Mouse (Mus musculus): Measurements from ENCODE around the gene Prkaa1. TPM values are rescaled to one million over a fixed set of nuclear protein-coding genes. Genes with fewer than 3 reads are reported as not detected.

Gene Prkaa1
- 15.2 and 16.8 TPM in 2 replicates for polyA plus RNA-seq (2015; fragmentation: Nextera tagmentation; extraction: Ambion mirVana)

DNA sequence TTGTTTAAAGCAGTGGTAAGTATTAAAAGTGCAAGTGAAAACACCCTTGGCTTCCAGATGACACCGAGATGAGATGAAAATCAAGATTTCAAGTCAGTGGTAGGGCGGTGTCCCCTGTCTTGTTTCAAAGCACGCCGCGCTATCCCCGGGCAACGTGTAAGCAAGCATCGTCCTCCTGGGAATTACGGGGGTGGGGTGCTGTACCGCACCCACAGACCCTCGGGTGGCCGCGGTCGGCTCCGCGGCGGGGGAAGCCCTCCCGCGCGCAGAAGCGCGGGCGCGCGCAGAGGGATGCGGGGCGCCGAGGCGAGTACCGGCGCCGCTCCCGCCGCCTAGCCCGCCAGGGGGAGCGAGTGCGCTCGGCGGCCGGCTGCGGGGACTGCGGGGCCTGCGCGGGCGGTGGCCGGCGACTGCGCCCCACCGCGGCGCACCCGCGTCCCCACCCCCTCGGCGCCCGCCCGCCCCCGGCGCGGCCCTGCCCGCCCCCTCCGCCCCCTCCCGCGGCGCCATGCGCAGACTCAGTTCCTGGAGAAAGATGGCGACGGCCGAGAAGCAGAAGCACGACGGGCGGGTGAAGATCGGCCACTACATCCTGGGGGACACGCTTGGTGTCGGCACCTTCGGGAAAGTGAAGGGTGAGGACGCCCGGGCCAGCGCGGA lies at the start of gene Prkaa1:
Gene Prkaa1, plus strand, starts transcription at position 501 of the 660 bp plus-strand sequence.
- Histone ChIP-seq H3K27ac (peak within 1 kb of the TSS; percentile 85), H3K27me3 (no peaks in the 10 kb centered on the region), H3K9me3 (no peaks in the 10 kb centered on the region), H3K4me1 (peaks cover 21% of the 10 kb centered on the region), H3K9ac (peak within 1 kb of the TSS; percentile 89), H3K36me3 (no peaks in the 10 kb centered on the region; the same call in 1 of the 2 replicates), H3K4me2 (replicated peaks) (peak within 1 kb of the TSS; percentile 76), H3K4me3 (peak within 1 kb of the TSS; percentile 85)
- ATAC-seq (ENCODE audit: low FRiP score, low read depth), result peak; percentile 92
- under 1% methylated on average over 51 of the region's 80 CpGs for WGBS

GRCm38 (mm10) chr15:5095534-5096301 lies 47.9 kb upstream of the Prkaa1 start:
- H3K4me3 ChIP-seq, result no peak overlapping the region
- H3K27me3 ChIP-seq, result no peaks in the 10 kb centered on the region
- H3K9me3 ChIP-seq, result no peaks in the 10 kb centered on the region
- H3K36me3 ChIP-seq, result no peaks in the 10 kb centered on the region
- no peak overlapping the region for H3K27ac ChIP-seq
- H3K4me2 ChIP-seq (replicated peaks), result no peak overlapping the region
- H3K4me1 ChIP-seq, result no peaks in the 10 kb centered on the region
- ATAC-seq (ENCODE audit: low FRiP score, low read depth), result no peak
- H3K9ac ChIP-seq, result no peak overlapping the region
- 72% methylated on average over 11 of the region's 11 CpGs for WGBS

DNA sequence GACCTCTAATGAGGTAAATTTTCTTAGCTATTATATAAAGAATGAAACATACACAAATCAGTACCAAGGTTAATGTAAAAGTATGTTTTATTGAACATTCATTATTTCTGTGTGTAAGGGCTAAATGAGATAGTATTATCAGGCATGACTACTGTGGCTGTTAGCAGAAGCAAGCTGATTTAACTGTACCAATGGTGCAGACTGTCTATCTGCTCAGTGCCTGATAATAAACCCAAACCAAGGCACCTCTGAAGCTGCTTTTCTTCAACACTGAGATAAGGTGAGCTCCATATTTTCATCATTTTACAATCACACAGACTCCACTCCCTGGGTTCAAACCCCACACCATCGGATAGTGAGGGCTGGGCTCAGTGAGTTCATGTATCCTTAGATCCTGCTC lies 46.3 kb upstream of the Prkaa1 start:
- no peak overlapping the region for H3K4me3 ChIP-seq
- H3K4me2 ChIP-seq (replicated peaks), result no peak overlapping the region
- H3K27me3 ChIP-seq, result no peaks in the 10 kb centered on the region
- H3K36me3 ChIP-seq, result no peaks in the 10 kb centered on the region
- no peak overlapping the region for H3K27ac ChIP-seq
- H3K4me1 ChIP-seq, result no peaks in the 10 kb centered on the region
- ATAC-seq (ENCODE audit: low FRiP score, low read depth), result no peak
- WGBS, result 94% methylated on average over 1 of the region's 1 CpGs
- no peaks in the 10 kb centered on the region for H3K9me3 ChIP-seq
- H3K9ac ChIP-seq, result no peak overlapping the region

- ATAC-seq (ENCODE audit: low FRiP score, low read depth), result no peak
- no peaks in the 10 kb centered on the region for H3K27me3 ChIP-seq
These were observed 41.3 kb upstream of the Prkaa1 start for GRCm38 (mm10) chr15:5102312-5102711.

DNA sequence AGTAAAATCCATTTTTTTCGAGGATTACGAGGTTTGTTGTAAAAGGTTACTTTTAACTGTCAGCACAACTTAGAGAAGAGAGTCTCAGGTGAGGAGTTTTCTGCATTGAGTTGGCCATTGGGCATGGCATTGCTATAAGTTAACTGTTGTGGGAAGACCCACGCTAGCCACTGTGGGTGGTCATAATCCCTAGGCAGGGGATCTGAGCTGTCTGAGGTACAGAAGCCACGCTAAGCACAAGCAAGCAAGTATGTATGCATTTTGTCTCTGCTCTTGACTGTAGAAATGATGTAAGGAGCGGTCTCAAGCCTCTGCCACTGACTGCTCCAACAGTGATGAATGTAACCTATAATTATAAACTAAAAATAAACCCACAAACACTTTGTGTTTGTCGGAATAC lies 37.8 kb upstream of the Prkaa1 start:
- no peaks in the 10 kb centered on the region for H3K4me1 ChIP-seq
- no peaks in the 10 kb centered on the region for H3K27me3 ChIP-seq
- H3K27ac ChIP-seq, result no peak overlapping the region
- no peak for ATAC-seq (ENCODE audit: low FRiP score, low read depth)
- no peaks in the 10 kb centered on the region for H3K36me3 ChIP-seq
- no peak overlapping the region for H3K9ac ChIP-seq
- H3K4me3 ChIP-seq, result no peak overlapping the region
- no peak overlapping the region for H3K4me2 ChIP-seq (replicated peaks)
- 79% methylated on average over 6 of the region's 6 CpGs for WGBS
- no peaks in the 10 kb centered on the region for H3K9me3 ChIP-seq

More at GRCm38 (mm10) chr15:5102312-5102711, 41.3 kb upstream of the Prkaa1 start:
- Histone ChIP-seq H3K27ac (no peak overlapping the region), H3K9ac (no peak overlapping the region), H3K36me3 (no peaks in the 10 kb centered on the region), H3K9me3 (no peaks in the 10 kb centered on the region), H3K4me2 (replicated peaks) (no peak overlapping the region), H3K4me3 (no peak overlapping the region), H3K4me1 (no peaks in the 10 kb centered on the region)
- WGBS, result 91% methylated on average over 4 of the region's 4 CpGs

DNA sequence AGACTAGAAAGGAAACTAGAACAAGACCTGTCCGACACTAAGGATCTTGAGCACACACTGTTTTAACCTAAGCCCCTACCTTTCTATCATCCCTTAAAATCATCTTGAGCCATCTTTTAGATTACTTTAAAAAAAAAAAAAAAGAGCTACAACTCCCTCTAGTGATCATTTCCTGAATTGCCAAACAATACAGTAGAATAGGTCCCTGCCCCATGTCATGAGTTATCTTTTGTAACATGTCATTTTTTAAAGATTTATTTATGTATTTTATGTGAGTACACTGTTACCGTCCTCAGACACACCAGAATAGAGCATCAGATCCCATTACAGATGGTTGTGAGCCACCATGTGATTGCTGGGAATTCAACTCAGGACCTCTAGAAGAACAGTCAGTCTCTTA lies 37.4 kb upstream of the Prkaa1 start:
- Histone ChIP-seq H3K4me1 (no peaks in the 10 kb centered on the region), H3K4me2 (replicated peaks) (no peak overlapping the region), H3K9ac (no peak overlapping the region), H3K4me3 (no peak overlapping the region), H3K9me3 (no peaks in the 10 kb centered on the region), H3K27me3 (no peaks in the 10 kb centered on the region), H3K36me3 (no peaks in the 10 kb centered on the region), H3K27ac (no peak overlapping the region)
- WGBS, result 46% methylated on average over 2 of the region's 2 CpGs
- ATAC-seq (ENCODE audit: low FRiP score, low read depth), result no peak

DNA sequence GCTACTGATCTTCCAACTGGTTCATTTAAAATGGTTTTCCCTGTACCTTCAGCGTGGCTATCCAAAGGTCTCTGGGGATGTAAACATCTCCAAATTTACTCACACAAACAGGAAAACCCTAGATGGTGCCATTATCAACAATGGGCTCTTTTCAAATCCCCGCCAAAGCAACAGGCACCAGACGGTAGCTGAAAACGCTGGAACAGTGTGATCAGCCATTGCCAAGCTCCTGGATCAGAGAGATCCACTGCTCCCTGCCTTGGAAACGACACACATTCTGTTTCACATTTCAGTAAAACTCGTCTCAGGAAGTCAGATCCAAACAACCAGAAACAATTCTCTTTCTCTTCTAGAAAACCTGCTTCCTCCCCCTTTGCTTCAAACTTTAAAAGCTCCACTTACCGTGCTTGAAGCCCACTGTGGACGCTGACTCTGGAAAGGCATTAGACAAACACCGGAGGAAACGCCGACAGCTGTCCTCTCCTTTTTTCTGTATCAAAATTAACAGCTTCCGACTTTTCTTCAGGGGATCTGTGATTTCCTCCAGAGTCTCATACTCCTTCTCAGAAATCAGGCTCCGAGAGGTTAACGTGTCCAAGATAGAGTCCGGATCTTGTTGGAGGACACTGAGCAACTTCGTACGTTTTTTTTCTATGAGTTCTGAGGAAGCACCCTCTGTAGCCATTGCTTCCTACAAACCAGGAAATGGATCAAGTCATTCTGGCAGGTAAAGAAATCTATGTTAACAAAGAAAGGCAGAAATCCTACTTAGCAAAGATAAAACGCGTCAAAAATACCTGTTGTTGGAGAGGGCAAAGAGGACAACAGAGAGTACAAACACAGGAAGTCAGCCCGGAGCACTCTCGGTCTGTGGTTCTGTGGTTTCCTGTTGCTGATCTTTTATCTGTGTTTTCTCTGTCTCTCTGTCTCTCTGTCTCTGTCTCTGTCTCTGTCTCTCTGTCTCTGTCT lies 35.7 kb upstream of the Prkaa1 start, which contains the start of gene Card6:
Gene Card6, minus strand, starts transcription at position 854 of the 969 bp plus-strand sequence.
- 68% methylated on average over 21 of the region's 21 CpGs for WGBS
- ATAC-seq (ENCODE audit: low FRiP score, low read depth), result no peak
- Histone ChIP-seq H3K9me3 (no peaks in the 10 kb centered on the region), H3K4me1 (no peaks in the 10 kb centered on the region), H3K27me3 (no peaks in the 10 kb centered on the region), H3K9ac (no peak within 1 kb of the TSS), H3K4me2 (replicated peaks) (0 out of 2 replicates have a peak within 1 kb of the TSS, but pooled peaks have one; percentile 15), H3K27ac (no peak within 1 kb of the TSS; the same call in 1 of the 2 replicates), H3K4me3 (no peak within 1 kb of the TSS), H3K36me3 (no peaks in the 10 kb centered on the region)

- Histone ChIP-seq H3K4me3 (no peak overlapping the region), H3K27me3 (no peaks in the 10 kb centered on the region), H3K4me2 (replicated peaks) (no peak overlapping the region), H3K36me3 (no peaks in the 10 kb centered on the region), H3K4me1 (no peaks in the 10 kb centered on the region), H3K9ac (no peak overlapping the region), H3K27ac (no peak overlapping the region), H3K9me3 (no peaks in the 10 kb centered on the region)
- no peak for ATAC-seq (ENCODE audit: low FRiP score, low read depth)
- WGBS, result 66% methylated on average over 3 of the region's 3 CpGs
These were observed 35.0 kb upstream of the Prkaa1 start for GRCm38 (mm10) chr15:5108655-5109040.

DNA sequence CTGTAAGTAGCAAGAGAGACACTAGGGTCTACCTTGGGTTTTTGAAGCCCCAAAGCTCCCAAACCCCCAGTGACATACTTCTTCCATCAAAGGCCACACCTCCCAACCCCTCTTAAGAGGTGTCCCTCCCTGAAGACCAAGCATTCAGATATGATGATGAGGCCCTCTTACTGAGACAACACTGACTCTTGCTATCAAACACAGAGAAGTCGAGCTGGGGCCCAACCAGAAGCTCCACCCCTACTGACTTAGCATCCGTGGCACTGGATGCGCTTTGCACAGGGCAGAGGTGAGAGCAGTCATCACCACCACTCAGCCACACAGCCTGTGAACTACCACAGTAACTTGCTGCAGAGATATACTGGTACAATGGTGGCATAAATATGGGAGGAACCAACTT lies 31.0 kb upstream of the Prkaa1 start:
- H3K27ac ChIP-seq, result no peak overlapping the region
- H3K4me2 ChIP-seq (replicated peaks), result no peak overlapping the region
- ATAC-seq (ENCODE audit: low FRiP score, low read depth), result no peak
- H3K9ac ChIP-seq, result no peak overlapping the region
- peaks cover 12% of the 10 kb centered on the region for H3K4me1 ChIP-seq
- no peaks in the 10 kb centered on the region for H3K9me3 ChIP-seq
- 81% methylated on average over 3 of the region's 3 CpGs for WGBS
- H3K27me3 ChIP-seq, result no peaks in the 10 kb centered on the region
- H3K36me3 ChIP-seq, result peaks cover 3% of the 10 kb centered on the region
- no peak overlapping the region for H3K4me3 ChIP-seq

DNA sequence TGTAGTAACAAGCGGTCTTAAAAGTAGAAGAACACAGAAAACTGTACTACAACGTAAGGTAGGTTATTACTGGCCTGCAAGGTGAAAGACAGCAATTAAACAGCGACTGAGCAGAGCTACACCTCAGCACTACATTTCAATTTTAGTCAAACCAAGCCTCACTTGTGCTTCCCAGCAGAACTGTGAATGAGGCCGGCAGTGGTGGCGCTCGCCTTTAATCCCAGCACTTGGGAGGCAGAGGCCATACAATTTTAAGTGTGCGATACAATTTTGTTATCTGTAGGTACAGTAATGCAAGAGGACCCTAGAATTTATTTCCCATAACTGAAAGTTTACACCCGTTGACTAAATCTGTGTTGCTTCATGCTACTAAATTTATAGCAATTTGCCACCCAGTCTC lies 28.5 kb upstream of the Prkaa1 start:
- Histone ChIP-seq H3K9ac (peak overlapping the region; percentile 75), H3K27ac (peak overlapping the region; percentile 95)

DNA sequence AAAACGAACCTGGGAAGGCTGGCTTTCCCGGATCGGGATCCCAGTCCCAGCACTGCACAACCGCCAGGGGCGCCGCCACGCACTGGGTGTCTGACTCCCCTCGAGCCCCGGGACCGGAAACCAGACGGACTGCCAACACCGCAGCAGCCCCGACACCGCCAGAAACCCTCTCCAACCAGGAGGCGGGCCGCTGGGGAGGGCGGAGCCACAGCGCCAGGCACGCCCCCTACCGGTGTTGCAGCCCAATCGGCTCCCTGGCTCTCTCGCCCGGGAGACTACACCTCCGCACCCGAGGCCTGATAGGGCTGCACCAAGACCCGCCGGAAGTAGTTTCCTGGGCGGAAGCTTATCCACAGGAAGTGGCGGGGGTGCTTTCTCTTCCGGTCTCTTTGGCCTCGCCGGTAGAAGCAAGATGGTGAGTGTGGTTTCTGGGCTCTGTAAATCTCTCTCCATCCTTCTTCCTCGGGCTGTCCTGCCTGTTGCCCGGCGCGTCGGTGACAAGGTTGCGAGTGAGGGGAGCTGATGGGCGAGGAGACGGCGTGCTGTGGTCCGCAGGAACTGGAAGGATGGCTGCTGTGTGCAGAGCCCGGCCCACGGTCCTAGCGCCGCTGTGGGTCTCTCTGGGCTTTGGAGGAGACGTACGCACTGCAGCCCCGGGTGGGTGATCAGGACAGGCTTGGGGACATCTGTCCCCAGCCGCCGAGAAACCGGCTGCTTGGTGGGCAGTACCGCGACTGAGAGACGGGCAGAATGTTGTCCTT lies 27.2 kb upstream of the Prkaa1 start, which contains the start of gene Rpl37:
Gene Rpl37, plus strand, starts transcription at position 376 of the 761 bp plus-strand sequence.
- H3K9me3 ChIP-seq, result no peaks in the 10 kb centered on the region
- H3K27ac ChIP-seq, result peak within 1 kb of the TSS; percentile 95
- H3K36me3 ChIP-seq, result peaks cover 41% of the 10 kb centered on the region
- ATAC-seq (ENCODE audit: low FRiP score, low read depth), result peak; percentile 98
- peak within 1 kb of the TSS; percentile 82 for H3K4me3 ChIP-seq
- WGBS, result under 1% methylated on average over 55 of the region's 55 CpGs
- H3K4me2 ChIP-seq (replicated peaks), result peak within 1 kb of the TSS; percentile 86
- peak within 1 kb of the TSS; percentile 92 for H3K9ac ChIP-seq
- H3K27me3 ChIP-seq, result no peaks in the 10 kb centered on the region
- H3K4me1 ChIP-seq, result peaks cover 21% of the 10 kb centered on the region

More for the DNA sequence above, 28.5 kb upstream of the Prkaa1 start:
- H3K36me3 ChIP-seq, result peaks cover 28% of the 10 kb centered on the region
- H3K9me3 ChIP-seq, result no peaks in the 10 kb centered on the region
- H3K4me2 ChIP-seq (replicated peaks), result peak overlapping the region; percentile 86
- peak overlapping the region; percentile 82 for H3K4me3 ChIP-seq
- H3K27me3 ChIP-seq, result no peaks in the 10 kb centered on the region
- H3K4me1 ChIP-seq, result peaks cover 21% of the 10 kb centered on the region
- no peak for ATAC-seq (ENCODE audit: low FRiP score, low read depth)
- WGBS, result 57% methylated on average over 8 of the region's 8 CpGs

All from limb, embryonic 13.5 days (tissue).